Mouse (Mus musculus) heart, embryonic 14.5 days (tissue): ENCODE results near the gene Sycp3. TPM values are rescaled to one million over a fixed set of nuclear protein-coding genes. Genes with fewer than 3 reads are reported as not detected.

Experiments used
- polyA plus RNA-seq: library from polyadenylated mRNA; unstranded; fragments of >200 nt; fragmentation: Nextera tagmentation; extraction: Ambion mirVana; gene quantifications from 2 replicates; pipeline ENCODE4 v1.2.1, GENCODE M21; 2014

Sycp3 gene
- polyA plus RNA-seq, 1 experiment from 2014 or later = 0.36 TPM

Other genes with a start within 250 kb of the Sycp3 start
- 0.74 and 1.6 TPM in 2 replicates for gene Dram1, start 80.5 kb upstream of the Sycp3 start, polyA plus RNA-seq
- 8.7 and 9.4 TPM in 2 replicates for gene Gnptab, start 80.4 kb upstream of the Sycp3 start, polyA plus RNA-seq
- 44.5 and 55.5 TPM in 2 replicates for gene Chpt1, start 44.5 kb downstream of the Sycp3 start, polyA plus RNA-seq
- 3.7 and 4.9 TPM in 2 replicates for gene Mybpc1, start 145.6 kb downstream of the Sycp3 start, polyA plus RNA-seq
- 0.36 and 0.45 TPM in 2 replicates for gene Spic, start 225.4 kb downstream of the Sycp3 start, polyA plus RNA-seq